Mouse (Mus musculus) small intestine, adult 2 months (tissue): ENCODE results near the gene Tbxa2r.

ENCODE experiments used
- CTCF ChIP-seq: fragments of 200-500 bp; IDR thresholded peaks from 2 replicates; pipeline ENCODE4 v1.5.1; 2012; ENCODE audit warnings: low read depth, mild to moderate bottlenecking, control low read depth, inconsistent platforms, low read length, moderate library complexity, mixed read lengths; ENCODE audit not compliant: insufficient replicate concordance, insufficient read length; ENCODE audit errors: extremely low read depth
- POLR2A ChIP-seq: fragments of 200-500 bp; IDR thresholded peaks from 2 replicates; pipeline ENCODE4 v1.6.1; 2012; ENCODE audit warnings: low read depth, mild to moderate bottlenecking, control low read depth, inconsistent platforms, low read length, moderate library complexity

GRCm38 (mm10) chr10:81384605-81384982 is 56.1 kb downstream of the Tbxa2r start:
- no peak for TF ChIP-seq POLR2A
- no peak for TF ChIP-seq CTCF
